Mouse (Mus musculus) hindbrain, embryonic 15.5 days (tissue): ENCODE data around the gene Rbck1. TPM values are rescaled to one million over a fixed set of nuclear protein-coding genes. Genes with fewer than 3 reads are reported as not detected.
"Not testable (repeated sequence)": the region's sequence is repeated elsewhere in the genome, so short reads cannot be mapped to it uniquely, and the experiment has no call there.

ENCODE experiments used
- ATAC-seq: fragments of 200-750 bp; cut with Nextera tagmentation; 2 replicates; pipeline ENCODE4 v1.8.0; 2017; ENCODE audit warnings: low read depth, moderate number of reproducible peaks, moderate TSS enrichment; ENCODE audit not compliant: low FRiP score
- H3K27ac ChIP-seq: fragments of 300-500 bp; sonication (generic); replicated peaks from 2 replicates; pipeline ENCODE4 v1.5.1; 2015; ENCODE audit warnings: mild to moderate bottlenecking, inconsistent platforms
- H3K27me3 ChIP-seq: fragments of 300-500 bp; sonication (generic); 2 replicates; pipeline ENCODE4 v1.6.1; 2015; ENCODE audit warnings: control low read depth, inconsistent platforms
- H3K36me3 ChIP-seq: fragments of 300-500 bp; sonication (generic); 2 replicates; pipeline ENCODE4 v1.6.1; 2015; ENCODE audit warnings: control low read depth, inconsistent platforms
- H3K4me1 ChIP-seq: fragments of 300-500 bp; sonication (generic); replicated peaks from 2 replicates; pipeline ENCODE4 v1.6.1; 2015; ENCODE audit warnings: control low read depth, inconsistent platforms
- H3K4me2 ChIP-seq: fragments of 300-500 bp; sonication (generic); 2 replicates; pipeline ENCODE4 v1.6.1; 2015; ENCODE audit warnings: moderate library complexity, mild to moderate bottlenecking, inconsistent platforms
- H3K4me3 ChIP-seq: fragments of 300-500 bp; sonication (generic); 2 replicates; pipeline ENCODE4 v1.5.1; 2015; ENCODE audit warnings: mild to moderate bottlenecking, inconsistent platforms
- H3K9ac ChIP-seq: fragments of 300-500 bp; sonication (generic); 2 replicates; pipeline ENCODE4 v1.6.1; 2015; ENCODE audit warnings: inconsistent platforms
- H3K9me3 ChIP-seq: fragments of 300-500 bp; sonication (generic); 2 replicates; pipeline ENCODE4 v1.6.1; 2016; ENCODE audit warnings: control low read depth, inconsistent platforms
- WGBS: fragments of 180-500 bp; shearing (Covaris S2); methylation state at CpG from one replicate; pipeline ENCODE4 v1.1.7; 2015; 5-methylcytosine and 5-hydroxymethylcytosine counted together
- polyA plus RNA-seq: library from polyadenylated mRNA; unstranded; fragments of >200 nt; fragmentation: Nextera tagmentation; extraction: Ambion mirVana; gene quantifications from 2 replicates; pipeline ENCODE4 v1.2.1, GENCODE M21; 2015

Gene Rbck1
- polyA plus RNA-seq, 1 experiment from 2014 or later = 103 TPM

- WGBS = 82% methylated on average over 5 of the region's 5 CpGs
- no peaks in the 10 kb centered on the region for H3K9me3 ChIP-seq
- peaks cover 7% of the 10 kb centered on the region for H3K4me1 ChIP-seq
- no peak overlapping the region for H3K4me2 ChIP-seq
- H3K4me3 ChIP-seq = no peak overlapping the region
- H3K36me3 ChIP-seq = no peaks in the 10 kb centered on the region
- H3K9ac ChIP-seq = no peak overlapping the region
- no peak overlapping the region for H3K27ac ChIP-seq
- no peaks in the 10 kb centered on the region for H3K27me3 ChIP-seq
- no peak for ATAC-seq
Measured at GRCm38 (mm10) chr2:152359616-152360015, 27.2 kb upstream of the Rbck1 start.

GRCm38 (mm10) chr2:152358977-152359376 lies 26.5 kb upstream of the Rbck1 start:
- ATAC-seq, H3K9ac ChIP-seq, H3K27ac ChIP-seq, H3K4me1 ChIP-seq, H3K4me2 ChIP-seq, H3K9me3 ChIP-seq, H3K36me3 ChIP-seq, H3K27me3 ChIP-seq, H3K4me3 ChIP-seq: not testable (repeated sequence)
- WGBS = 75% methylated on average over 5 of the region's 5 CpGs

- H3K4me2 ChIP-seq = no peak overlapping the region
- no peaks in the 10 kb centered on the region for H3K27me3 ChIP-seq
- no peaks in the 10 kb centered on the region for H3K4me1 ChIP-seq
- WGBS = 93% methylated on average over 3 of the region's 3 CpGs
- no peak for ATAC-seq
- no peak overlapping the region for H3K9ac ChIP-seq
- H3K9me3 ChIP-seq = no peaks in the 10 kb centered on the region
- H3K4me3 ChIP-seq = no peak overlapping the region
- H3K27ac ChIP-seq = no peak overlapping the region
- no peaks in the 10 kb centered on the region for H3K36me3 ChIP-seq
Measured at GRCm38 (mm10) chr2:152357254-152357653, 24.8 kb upstream of the Rbck1 start.

- Histone ChIP-seq H3K9me3 (no peaks in the 10 kb centered on the region), H3K9ac (no peak overlapping the region), H3K4me2 (no peak overlapping the region), H3K27ac (no peak overlapping the region), H3K36me3 (no peaks in the 10 kb centered on the region), H3K4me1 (no peaks in the 10 kb centered on the region), H3K4me3 (no peak overlapping the region), H3K27me3 (0 out of 2 replicates have a peak, but pooled peaks cover 4% of the 10 kb centered on the region)
- ATAC-seq = no peak; the same call in 1 of the 2 replicates
- WGBS = 89% methylated on average over 8 of the region's 8 CpGs
Measured at GRCm38 (mm10) chr2:152349842-152350540, 17.5 kb upstream of the Rbck1 start.

- no peak for ATAC-seq
- no peaks in the 10 kb centered on the region for H3K36me3 ChIP-seq
- 82% methylated on average over 6 of the region's 6 CpGs for whole genome bisulfite sequencing
Measured at GRCm38 (mm10) chr2:152349205-152349604, 16.8 kb upstream of the Rbck1 start.

GRCm38 (mm10) chr2:152347722-152348121 lies 15.3 kb upstream of the Rbck1 start:
- Histone ChIP-seq H3K9ac (no peak overlapping the region), H3K9me3 (no peaks in the 10 kb centered on the region), H3K4me3 (no peak overlapping the region), H3K4me1 (peaks cover 15% of the 10 kb centered on the region), H3K27me3 (0 out of 2 replicates have a peak, but pooled peaks cover 4% of the 10 kb centered on the region), H3K36me3 (no peaks in the 10 kb centered on the region), H3K27ac (no peak overlapping the region), H3K4me2 (no peak overlapping the region)
- ATAC-seq = no peak
- WGBS = 85% methylated on average over 2 of the region's 2 CpGs

More at GRCm38 (mm10) chr2:152349205-152349604, 16.8 kb upstream of the Rbck1 start:
- no peak overlapping the region for H3K4me3 ChIP-seq
- H3K4me1 ChIP-seq = peaks cover 3% of the 10 kb centered on the region
- 0 out of 2 replicates have a peak, but pooled peaks cover 4% of the 10 kb centered on the region for H3K27me3 ChIP-seq
- no peaks in the 10 kb centered on the region for H3K9me3 ChIP-seq
- no peak overlapping the region for H3K9ac ChIP-seq
- H3K27ac ChIP-seq = no peak overlapping the region
- no peak overlapping the region for H3K4me2 ChIP-seq

GRCm38 (mm10) chr2:152346776-152347465 lies 14.5 kb upstream of the Rbck1 start:
- 0 out of 2 replicates have a peak, but pooled peaks cover 4% of the 10 kb centered on the region for H3K27me3 ChIP-seq
- H3K27ac ChIP-seq = no peak overlapping the region
- ATAC-seq = no peak
- H3K4me1 ChIP-seq = peaks cover 15% of the 10 kb centered on the region
- H3K4me3 ChIP-seq = no peak overlapping the region
- no peak overlapping the region for H3K4me2 ChIP-seq
- 54% methylated on average over 9 of the region's 9 CpGs for WGBS
- no peaks in the 10 kb centered on the region for H3K36me3 ChIP-seq
- no peaks in the 10 kb centered on the region for H3K9me3 ChIP-seq
- no peak overlapping the region for H3K9ac ChIP-seq

GRCm38 (mm10) chr2:152345393-152345792 lies 12.9 kb upstream of the Rbck1 start:
- Histone ChIP-seq H3K4me3 (no peak overlapping the region), H3K9me3 (no peaks in the 10 kb centered on the region), H3K4me1 (peaks cover 15% of the 10 kb centered on the region), H3K27me3 (0 out of 2 replicates have a peak, but pooled peaks cover 4% of the 10 kb centered on the region), H3K9ac (no peak overlapping the region), H3K27ac (no peak overlapping the region), H3K36me3 (no peaks in the 10 kb centered on the region), H3K4me2 (no peak overlapping the region)
- ATAC-seq = no peak
- 77% methylated on average over 6 of the region's 6 CpGs for WGBS

GRCm38 (mm10) chr2:152344909-152345308 lies 12.5 kb upstream of the Rbck1 start:
- WGBS = 66% methylated on average over 5 of the region's 5 CpGs
- Histone ChIP-seq H3K27ac (no peak overlapping the region), H3K9ac (no peak overlapping the region), H3K4me1 (peaks cover 15% of the 10 kb centered on the region), H3K36me3 (no peaks in the 10 kb centered on the region), H3K4me3 (no peak overlapping the region), H3K4me2 (peak overlapping the region; percentile 88; the same call in 1 of the 2 replicates), H3K27me3 (0 out of 2 replicates have a peak, but pooled peaks cover 4% of the 10 kb centered on the region), H3K9me3 (no peaks in the 10 kb centered on the region)
- no peak for ATAC-seq

- 10% methylated on average over 10 of the region's 10 CpGs for WGBS
- Histone ChIP-seq H3K27ac (no peak overlapping the region), H3K9ac (peak overlapping the region; percentile 64), H3K4me2 (peak overlapping the region; percentile 88), H3K4me3 (peak overlapping the region; percentile 59), H3K27me3 (0 out of 2 replicates have a peak, but pooled peaks cover 4% of the 10 kb centered on the region), H3K9me3 (no peaks in the 10 kb centered on the region), H3K4me1 (peaks cover 15% of the 10 kb centered on the region), H3K36me3 (no peaks in the 10 kb centered on the region)
- ATAC-seq = peak; percentile 20; the same call in 1 of the 2 replicates
Measured at GRCm38 (mm10) chr2:152344361-152344760, 11.9 kb upstream of the Rbck1 start.

- Histone ChIP-seq H3K4me3 (peak within 1 kb of the TSS; percentile 59), H3K36me3 (no peaks in the 10 kb centered on the region), H3K4me1 (peaks cover 15% of the 10 kb centered on the region), H3K27ac (peak within 1 kb of the TSS; percentile 73), H3K27me3 (0 out of 2 replicates have a peak, but pooled peaks cover 4% of the 10 kb centered on the region), H3K9ac (peak within 1 kb of the TSS; percentile 64), H3K9me3 (no peaks in the 10 kb centered on the region), H3K4me2 (peak within 1 kb of the TSS; percentile 88)
- under 1% methylated on average over 47 of the region's 52 CpGs for WGBS
- ATAC-seq = peak; percentile 84
Measured at GRCm38 (mm10) chr2:152343329-152344213, 11.1 kb upstream of the Rbck1 start, which contains the start of gene Trib3. Gene Trib3, minus strand, starts transcription at chr2:152344032.
